Mouse (Mus musculus): ENCODE results near the gene Rpl7a. TPM values are rescaled to one million over a fixed set of nuclear protein-coding genes. Genes with fewer than 3 reads are reported as not detected.

Rpl7a gene
- total RNA-seq, 2 experiments from 2014 or later = 228 to 233 TPM

DNA sequence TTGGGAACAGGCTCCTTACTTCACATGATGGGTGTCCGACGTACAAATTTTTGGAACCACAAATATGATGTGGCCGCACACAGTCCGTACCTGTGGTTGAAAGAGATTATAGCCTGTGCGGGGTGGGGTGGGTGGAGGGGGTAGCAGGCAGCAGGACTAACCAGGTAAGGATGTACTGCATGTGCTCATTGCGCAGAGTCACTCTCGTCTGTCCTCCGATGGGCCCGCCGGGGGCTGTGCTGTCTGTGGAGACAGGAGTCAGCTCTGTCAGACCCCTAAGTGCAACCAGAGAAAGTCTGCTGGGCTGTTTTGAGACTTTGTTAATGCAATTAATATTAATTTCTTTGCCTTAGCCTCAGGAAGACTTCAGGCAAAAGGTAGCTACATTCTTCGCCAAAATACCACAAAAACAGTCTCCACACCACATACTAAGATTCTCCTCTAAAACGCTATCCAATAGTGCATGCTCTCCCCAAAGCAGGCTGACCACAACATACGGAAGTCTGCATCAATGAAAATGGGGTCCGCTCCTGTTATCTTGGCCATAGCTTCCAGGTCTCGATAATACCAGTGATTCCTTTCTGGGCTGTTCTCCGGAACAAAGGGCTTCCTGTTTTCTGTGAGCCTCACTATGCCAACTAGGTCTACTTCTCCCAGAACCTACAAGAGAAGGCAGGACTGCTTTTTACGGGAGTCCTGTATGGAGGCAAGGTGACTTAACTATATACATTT lies 3.0 kb downstream of the Rpl7a start:
- DNase-seq (ENCODE audit: low spot score in 2 of 2) = no peak

DNA sequence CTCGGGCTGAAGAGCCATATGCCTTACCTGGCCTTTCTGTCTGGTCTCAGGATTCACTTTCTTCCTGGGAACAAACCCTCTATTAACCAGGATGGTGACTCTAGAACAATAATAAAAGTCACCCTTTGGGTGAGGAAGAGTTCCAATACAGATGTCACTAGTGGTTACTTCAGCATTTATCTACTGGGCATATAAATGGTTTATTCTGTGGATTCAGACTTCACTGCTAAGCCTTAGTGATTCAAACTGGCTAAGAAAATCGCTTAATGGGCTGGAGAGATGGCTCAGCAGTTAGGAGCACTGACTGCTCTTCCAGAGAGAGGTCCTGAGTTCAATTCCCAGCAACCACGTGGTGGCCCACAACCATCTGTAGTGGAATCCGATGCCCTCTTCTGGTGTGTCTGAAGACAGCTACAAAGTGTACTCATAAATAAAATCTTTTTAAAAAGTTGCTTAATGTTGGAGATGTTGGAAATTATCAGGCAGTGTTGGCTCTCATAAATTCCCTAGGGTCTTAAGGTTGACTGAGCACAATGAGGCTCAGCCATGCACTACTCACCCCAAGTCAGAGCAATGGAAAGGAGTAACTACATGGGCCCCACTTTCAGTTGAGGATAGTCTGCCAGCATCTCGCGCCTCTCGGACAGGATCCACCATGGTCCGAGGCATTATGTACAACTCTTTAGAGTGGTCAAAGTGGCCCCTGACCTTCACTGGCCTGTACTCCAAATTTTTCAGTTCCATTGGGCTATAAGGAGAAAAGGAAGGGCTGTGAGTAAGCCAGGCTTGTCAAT lies 3.8 kb downstream of the Rpl7a start:
- no peak for DNase-seq (ENCODE audit: low spot score in 2 of 2)

DNA sequence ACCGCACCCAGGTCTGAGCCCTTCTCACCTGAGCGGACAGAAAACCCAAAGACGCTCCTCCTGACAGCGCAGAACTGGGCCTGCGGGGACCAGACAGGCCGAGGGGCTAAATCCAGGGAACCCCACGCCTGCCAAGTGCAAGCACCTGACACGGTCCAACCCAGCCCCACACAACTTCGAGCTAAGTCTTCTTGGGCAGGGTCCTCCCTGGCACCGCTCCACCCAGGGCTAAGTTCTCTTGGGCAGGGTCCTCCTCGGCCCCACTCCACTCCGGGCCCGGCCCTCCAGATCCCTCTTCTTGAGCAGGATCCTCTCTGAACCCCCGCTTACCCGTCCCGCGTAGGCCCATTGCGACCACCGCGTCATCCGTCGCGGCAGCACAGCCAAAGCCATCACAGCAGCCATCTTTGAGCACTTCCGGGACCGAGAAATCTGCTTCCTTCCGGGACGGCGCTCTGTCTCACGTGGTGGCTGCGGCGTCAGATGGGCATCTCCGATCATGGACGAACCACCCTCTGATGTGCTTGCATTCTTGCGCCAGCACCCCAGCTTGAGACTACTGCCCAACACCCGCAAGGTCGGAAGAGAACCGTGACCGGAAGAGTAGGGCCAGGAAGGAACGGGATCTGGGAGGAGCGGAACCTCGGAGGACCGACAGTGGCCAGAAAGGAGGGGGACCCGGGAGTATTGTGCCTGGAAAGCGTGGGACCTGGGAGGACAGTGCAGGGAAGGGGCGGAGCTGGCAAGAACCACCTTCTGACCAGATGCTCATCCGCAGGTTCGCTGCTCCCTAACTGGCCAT lies 5.6 kb downstream of the Rpl7a start, which contains the start of the genes Surf2 and Surf1:
TSS of gene Surf2 (plus strand) at position 441 of the 802 bp plus-strand sequence.
TSS of gene Surf1 (minus strand) at position 604 of the 802 bp plus-strand sequence.
- DNase-seq (ENCODE audit: low spot score in 2 of 2) = peak; percentile 83 to 91

DNA sequence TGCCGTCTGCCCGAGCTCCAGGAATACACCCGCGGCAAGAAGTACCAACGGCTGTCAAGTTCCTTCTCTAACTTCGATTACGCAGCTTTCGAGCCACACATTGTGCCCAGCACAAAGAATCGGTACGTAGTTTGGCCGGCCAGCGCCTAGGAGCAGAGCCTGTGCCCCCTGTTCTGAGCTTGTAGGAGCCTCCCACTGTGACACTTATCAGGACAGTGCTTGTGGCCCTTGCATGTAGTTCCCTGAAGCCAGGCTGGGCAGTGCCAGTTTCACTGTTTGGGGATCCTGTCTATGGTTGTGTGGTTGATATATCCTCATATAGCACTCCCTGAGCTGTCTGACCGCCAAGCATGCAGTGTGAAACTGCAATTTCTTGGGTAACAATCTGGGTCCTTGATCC lies 6.2 kb downstream of the Rpl7a start:
- DNase-seq (ENCODE audit: low spot score in 2 of 2) = no peak

DNA sequence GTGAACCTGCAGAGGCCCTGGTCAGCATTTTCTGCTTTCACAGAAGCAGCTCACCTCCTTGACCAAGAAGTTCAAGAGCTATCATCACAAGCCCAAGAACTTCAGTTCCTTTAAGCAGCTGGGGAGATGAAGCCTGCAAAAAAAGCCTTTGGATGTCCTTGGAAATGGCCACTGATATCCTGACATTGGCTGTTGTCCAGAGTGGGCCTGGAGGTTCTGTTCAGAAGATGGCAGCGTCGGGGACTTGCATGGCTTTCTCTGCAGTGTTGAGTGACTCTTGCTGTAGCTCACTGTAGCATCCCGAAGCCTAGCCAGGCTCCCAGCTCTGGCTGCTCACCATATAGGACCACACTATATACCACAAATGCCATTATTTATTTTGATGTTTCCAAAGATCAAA lies 9.1 kb downstream of the Rpl7a start:
- no peak for DNase-seq (ENCODE audit: low spot score in 2 of 2)

DNA sequence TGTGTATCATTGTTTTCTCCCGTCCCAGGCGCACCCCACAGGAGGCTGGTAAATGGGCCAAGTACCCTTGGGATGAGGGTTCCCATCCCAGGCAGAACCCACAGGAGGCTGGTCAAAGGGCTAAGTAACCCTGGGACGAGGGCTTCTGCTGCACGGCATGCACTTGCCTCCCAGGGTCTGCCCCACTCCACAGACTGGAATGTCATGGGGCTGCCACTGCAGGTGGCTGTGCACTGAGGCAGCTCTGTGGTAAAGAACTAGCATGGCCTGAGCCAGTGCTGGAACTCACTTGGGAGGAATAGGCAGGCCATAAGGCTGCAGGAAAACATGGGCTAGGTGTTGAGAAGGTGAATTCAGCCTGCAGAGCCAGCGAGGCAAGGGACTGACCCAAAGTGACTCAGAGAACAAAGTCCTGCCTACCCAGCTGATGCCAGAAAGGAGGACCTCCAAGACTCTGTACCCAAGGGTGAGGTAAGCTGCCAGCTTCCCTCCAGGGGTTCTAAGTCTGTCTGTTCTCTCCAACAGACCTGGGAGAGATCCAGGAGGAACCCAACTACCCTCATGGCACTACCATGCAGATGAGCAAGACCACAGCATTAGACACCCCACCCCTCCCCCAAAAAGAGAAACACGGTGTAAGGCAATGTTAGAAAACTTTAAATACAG lies 9.8 kb downstream of the Rpl7a start:
- DNase-seq (ENCODE audit: low spot score in 2 of 2) = no peak

DNA sequence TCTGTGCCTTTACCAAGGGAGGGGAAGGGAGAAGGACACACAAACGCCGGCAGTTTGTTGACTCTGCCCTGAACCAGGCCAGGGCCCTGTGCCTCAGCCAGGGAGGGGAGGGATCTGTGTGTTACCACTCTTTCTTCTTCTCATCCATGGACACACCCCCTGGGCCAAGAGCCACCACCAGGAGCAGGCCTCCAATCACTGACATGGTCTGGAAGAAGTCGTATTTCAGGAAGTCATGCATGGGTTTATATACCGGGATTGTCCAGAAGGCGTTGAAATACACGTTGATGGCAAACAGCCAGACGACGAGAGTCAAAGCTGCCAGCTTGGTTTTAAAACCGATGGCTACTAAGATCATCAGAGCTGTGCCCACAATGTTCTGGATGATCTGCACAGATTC lies 11.2 kb downstream of the Rpl7a start:
- no peak for DNase-seq (ENCODE audit: low spot score in 2 of 2)

DNA sequence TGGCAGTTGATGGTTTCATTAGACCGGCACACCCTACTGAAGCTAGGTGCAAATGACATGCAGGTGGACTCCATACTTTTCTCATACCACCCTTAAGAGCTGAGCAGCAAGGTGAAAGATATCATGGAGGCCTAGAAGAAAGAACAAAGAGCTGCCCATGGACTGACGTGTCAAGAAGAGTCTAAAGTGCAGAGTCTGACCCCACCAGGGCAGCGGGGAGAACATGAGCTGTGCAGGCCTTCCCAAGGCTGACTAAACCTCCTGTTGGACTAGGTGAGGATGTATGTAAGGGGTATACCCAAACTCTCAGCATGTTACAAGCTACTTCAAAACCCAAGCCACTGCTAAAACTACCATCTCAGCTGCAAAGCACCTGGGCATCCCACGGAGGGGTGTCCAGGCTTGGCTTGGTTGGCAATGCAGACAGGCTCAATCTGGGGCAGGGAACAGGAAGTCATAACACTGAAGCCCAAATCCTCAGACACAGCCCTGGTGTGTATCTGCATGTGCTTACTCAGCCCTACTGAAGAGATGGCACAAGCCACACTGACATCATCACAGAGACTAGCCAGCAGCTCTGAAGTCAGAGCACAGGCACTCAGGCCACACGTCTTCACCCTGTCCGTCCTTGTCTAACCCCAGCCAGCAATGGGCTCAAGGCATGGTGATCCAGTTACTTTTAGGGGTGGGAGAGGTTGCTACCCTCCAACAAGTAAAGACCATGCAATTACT lies 17.3 kb downstream of the Rpl7a start:
- no peak for DNase-seq (ENCODE audit: low spot score in 2 of 2)

DNA sequence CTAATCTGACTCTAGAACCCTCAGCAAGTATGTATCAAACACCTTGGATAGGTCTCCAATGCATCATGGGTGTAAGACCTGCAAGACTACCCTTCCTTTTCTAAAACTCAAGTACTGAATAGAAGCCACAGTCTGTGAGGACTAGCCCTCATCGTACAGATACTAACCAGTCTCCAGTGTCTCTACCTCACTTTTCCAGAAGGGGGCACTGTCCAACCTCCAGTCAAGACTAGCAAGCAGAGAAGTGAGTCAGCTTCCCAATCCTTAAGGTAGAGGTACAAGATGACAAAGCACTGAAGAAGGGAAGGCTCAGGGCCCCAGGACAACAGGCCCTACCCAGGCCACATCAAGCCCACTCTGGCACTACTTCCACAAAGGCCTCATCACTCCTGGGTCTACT lies 19.8 kb downstream of the Rpl7a start:
- peak; percentile 58 to 76 for DNase-seq (ENCODE audit: low spot score in 2 of 2)

DNA sequence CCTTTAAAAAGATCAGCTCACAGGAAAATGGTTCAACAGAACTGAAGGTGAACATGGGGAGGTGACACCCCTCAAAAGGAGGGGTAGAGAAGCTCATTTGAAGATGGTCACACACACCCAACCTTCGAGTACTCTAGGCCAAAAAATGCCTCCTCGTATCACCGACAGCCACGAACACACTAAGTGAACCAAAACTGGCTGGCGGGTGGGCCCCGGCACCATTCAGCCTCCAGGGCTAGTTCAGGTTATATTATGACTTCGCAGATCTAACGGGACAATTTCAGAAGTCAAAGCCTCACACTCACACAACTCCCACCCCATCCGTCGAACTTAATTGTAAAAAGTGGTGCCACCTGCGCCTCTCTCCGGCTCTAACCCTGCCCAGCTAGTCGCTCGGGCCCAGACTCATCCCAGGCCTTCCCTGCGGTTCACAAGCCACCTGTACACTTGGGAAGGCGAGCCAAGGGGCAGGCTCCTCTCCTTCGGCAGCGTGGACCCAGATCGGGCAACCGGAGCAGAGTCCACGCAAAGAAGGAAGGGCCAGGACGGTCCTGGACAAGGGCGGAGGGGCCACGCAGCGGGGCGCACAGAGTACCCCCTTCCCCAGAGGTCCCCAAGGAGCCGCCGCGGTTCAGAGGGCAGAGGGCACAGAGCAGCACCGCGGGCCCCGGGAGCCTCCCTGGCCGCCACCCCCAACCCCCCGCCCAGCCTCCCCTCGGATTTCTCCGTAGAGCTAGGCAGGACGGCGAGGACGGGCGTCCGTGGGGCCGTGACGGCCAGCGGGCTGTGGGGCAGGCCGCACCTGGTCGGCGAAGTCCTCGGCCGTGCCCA lies 22.1 kb downstream of the Rpl7a start:
- no peak for DNase-seq (ENCODE audit: low spot score in 2 of 2)

DNA sequence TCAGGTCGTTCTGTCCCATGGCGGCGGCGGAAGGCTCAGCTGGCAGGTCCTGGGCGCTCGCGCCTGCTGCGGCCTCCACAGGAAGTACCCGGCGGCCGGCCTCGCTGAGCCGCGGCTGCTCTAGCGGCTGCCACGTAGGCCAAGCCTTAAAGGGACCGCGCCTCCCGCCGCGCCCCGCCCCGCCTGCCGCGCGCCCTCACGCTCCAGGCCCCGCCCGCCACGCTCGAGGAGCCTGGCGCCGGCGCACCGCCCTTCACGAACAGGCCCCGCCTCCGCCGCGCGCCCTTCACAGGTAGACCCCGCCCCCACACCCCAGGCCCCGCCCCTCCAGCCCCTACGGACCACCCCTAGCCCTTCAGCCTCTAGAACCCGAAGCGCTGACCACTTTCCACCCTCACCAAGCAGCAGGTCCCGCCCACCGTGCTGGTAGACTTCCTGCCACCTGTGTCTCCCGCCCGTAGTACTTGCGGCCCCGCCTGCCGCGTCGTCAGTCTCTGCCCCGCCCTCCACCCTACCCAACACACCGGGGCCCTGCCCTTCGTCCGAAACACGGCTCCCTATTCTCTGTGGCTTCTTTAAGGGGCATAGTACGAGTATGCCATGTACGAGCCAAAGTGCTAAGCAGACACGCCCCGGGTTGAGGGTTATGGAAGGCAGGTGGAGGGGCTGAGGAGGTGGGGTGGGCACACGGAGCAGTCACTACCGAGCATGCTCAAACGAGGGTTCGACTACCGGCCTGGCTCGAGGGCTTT lies 22.9 kb downstream of the Rpl7a start, which contains the start of the genes Surf4 and Stkld1:
TSS of gene Surf4 (minus strand) at position 625 of the 752 bp plus-strand sequence.
TSS of gene Stkld1 (plus strand) at position 744 of the 752 bp plus-strand sequence.
- DNase-seq (ENCODE audit: low spot score in 2 of 2) = peak; percentile 88 to 94

DNA sequence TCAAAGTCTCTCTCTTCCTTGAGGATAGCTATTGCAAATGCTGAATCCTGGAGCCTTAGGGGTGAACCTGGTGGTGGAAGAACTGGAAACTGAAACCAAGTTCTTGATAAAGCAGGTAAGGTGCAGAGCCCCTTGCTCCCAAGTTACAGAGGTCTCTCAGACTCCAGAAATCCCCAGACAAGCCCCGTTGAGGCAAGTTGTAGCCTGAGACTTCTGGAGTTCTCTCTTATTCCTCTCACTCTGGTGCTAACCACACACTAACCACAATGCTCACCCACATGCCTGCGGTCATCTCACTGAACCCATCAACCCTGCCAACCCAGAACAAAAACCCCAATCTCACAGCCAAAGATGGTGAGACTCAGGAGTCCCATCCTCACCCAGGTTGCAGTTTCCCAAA lies 24.7 kb downstream of the Rpl7a start:
- DNase-seq (ENCODE audit: low spot score in 2 of 2) = no peak

DNA sequence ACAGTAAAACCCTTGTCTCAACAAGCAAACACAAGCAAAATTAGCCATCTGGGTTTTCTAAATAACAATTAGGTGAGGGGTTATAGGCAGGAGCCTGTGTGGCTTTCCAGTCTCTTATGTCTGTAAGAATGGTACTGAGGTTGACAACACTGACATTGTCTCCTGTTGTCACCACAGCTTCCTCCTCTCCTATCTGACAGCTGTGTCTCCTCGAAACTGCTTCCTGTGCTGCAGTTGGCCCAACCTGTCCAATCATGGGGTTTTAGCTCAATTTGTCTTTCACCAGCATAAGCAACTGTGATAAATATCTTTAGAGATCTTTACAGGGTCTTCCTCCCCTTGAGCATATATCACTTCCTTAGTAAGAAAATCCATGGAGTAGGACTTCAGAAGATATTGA lies 25.9 kb downstream of the Rpl7a start:
- no peak for DNase-seq (ENCODE audit: low spot score in 2 of 2)

DNA sequence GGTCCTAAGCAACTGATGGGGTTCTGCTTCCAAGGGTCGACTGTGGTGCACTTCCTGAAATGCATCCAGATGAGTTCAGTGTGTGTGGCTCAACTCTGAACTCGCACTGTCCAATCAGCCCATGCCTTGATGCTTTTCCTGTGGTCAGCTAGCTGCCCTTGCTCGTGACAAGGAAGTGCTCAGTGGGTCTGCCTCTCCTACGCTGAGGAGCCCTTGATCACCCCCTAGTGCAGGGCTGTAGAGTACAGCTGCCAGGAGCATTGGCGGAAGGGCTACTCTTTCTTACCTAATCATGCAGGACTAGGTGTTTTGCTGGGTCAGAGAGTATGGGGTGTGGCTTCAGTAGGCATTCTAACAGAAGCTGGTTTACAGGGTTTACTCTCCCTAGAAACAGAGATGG lies 31.0 kb downstream of the Rpl7a start:
- DNase-seq (ENCODE audit: low spot score in 2 of 2) = no peak

DNA sequence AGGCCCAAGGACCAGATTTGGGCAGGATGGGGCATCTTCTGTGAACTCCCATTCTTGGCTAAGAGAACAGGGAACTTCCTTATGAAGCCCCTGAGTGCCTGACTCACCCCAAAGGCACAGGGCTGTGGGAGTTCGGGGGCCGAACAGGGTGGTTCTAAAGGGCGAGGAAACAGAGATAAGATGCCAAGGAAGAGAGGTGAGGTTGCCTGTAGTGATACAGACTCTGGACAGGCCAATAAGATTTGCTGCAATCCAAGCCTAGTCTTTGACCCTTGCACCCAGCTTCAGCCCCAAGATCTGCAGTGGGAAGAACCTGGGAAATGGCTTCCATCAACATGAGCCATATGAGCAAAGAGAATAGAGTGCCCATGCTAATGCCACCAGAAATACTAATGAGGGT lies 32.7 kb downstream of the Rpl7a start:
- DNase-seq (ENCODE audit: low spot score in 2 of 2) = no peak

DNA sequence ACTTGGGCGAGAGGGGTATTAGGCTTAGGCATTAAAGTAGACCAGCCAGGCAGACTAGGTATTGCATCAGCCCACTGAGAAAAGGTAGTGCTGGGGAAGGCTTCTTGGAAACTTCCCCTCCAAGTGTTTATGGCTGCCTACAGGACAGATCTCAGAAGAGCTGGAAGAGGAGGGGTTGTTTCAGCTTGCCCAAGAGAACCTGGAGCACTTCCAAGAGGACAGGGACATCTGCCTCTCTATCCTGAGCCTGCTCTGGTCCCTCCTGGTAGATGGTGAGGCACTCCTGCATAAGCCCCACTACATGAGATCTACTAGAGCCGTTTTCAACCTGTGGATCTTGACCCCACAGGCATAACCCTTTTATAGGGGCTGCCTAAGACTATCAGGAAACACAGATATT lies 39.8 kb downstream of the Rpl7a start:
- no peak for DNase-seq (ENCODE audit: low spot score in 2 of 2)

DNA sequence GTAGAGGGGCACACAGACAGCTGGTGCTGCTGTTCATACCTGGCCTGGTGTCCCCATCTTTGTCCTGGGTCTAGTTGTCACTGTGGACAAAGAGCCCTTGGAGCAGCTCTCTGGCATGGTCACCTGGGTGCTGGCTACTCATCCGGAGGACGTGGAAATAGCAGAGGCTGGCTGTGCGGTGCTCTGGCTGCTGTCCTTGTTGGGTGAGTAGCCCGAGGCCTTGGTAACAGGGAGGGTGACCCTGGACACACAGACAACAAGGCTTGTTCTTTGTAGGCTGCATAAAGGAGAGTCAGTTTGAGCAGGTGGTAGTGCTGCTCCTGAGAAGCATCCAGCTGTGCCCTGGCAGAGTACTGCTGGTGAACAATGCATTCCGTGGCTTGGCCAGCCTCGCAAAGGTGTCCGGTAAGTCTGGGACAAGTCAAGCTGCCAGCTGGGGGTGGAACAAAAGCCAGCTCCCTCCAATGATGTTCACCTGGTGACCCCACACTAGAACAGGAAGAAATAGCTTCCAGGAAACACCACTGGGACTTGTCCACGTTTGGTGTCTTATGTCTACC lies 40.9 kb downstream of the Rpl7a start:
- DNase-seq (ENCODE audit: low spot score in 2 of 2) = no peak

DNA sequence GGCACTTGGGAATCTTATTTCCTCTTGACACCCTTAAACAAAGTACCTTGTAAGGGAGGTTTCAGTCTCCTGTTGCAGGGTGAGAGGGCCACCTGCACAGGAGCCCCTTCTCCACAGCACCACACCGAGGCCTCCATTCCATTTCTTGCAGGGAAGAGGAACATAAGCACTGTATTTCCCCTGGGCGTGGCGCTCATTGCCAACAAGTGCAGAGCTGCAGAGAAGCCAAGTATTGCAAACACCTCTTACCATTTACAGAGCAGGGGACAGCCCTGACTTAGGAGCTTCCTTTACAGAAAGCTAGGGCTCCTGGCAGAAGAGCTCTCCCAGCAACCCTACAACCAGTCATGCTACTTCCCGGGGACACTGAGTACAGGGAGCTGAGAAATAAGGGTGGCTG lies 41.6 kb downstream of the Rpl7a start:
- no peak for DNase-seq (ENCODE audit: low spot score in 2 of 2)

Measured in left cerebral cortex, adult 18-20 months (tissue).